In genomic region chr16:59108522-59108921, GRCm38 (mm10) we compare ENCODE assay signal across 8 mouse cellular contexts. TPM values are rescaled to one million over a fixed set of nuclear protein-coding genes. Genes with fewer than 3 reads are reported as not detected.
DNase-seq lines count a peak whose midpoint lies in the region.
"Had no signal": no experiment of that assay in that cellular context is flagged by ENCODE, and none has a peak within 500 bp of the region (broad histone marks: within the 10 kb centered on the region; RNA-seq: fewer than 3 reads in every experiment).

No protein-coding gene starts in this region.

- DNase-seq in adrenal gland, adult (ENCODE audit: inconsistent age in 2 of 2, low spot score in 1 of 2), result peak; percentile 24 to 66
- DNase-seq in adrenal gland, adult 8-10 months, result peak; percentile 19
- DNase-seq in adrenal gland, postnatal 14 days, result peak; percentile 19
- peak; percentile 10 for DNase-seq in brain, adult 2 months (ENCODE audit: low read depth, low spot score)
- DNase-seq in telencephalon, adult 2 months (ENCODE audit: low read depth, low spot score), result peak; percentile 2

RNA-seq across cellular contexts. Expression of gene Olfr193, which starts 3.2 kb away (rescaled TPM):
- not detected for total RNA-seq in adrenal gland, adult 8-10 months (2022)
- total RNA-seq in adrenal gland, postnatal 14 days (2021), result not detected in 2 replicates
- total RNA-seq: adrenal gland, postnatal 25 days; CH12.LX; common myeloid progenitor, adult 5-6 weeks had no signal

RNA-seq across cellular contexts. Expression of gene Olfr194, which starts 12.3 kb away (rescaled TPM):
- total RNA-seq in adrenal gland, adult 8-10 months (2022), result not detected
- total RNA-seq in adrenal gland, postnatal 14 days (2021), result not detected in 2 replicates
- total RNA-seq: adrenal gland, postnatal 25 days; CH12.LX; common myeloid progenitor, adult 5-6 weeks had no signal

RNA-seq across cellular contexts. Expression of gene Olfr191, which starts 18.9 kb away (rescaled TPM):
- not detected for total RNA-seq in adrenal gland, adult 8-10 months (2022)
- total RNA-seq in adrenal gland, postnatal 14 days (2021), result not detected in 2 replicates
- total RNA-seq: adrenal gland, postnatal 25 days; CH12.LX; common myeloid progenitor, adult 5-6 weeks had no signal

RNA-seq across cellular contexts. Expression of gene Olfr190, which starts 30.7 kb away (rescaled TPM):
- total RNA-seq in adrenal gland, adult 8-10 months (2022), result not detected
- not detected in 2 replicates for total RNA-seq in adrenal gland, postnatal 14 days (2021)
- total RNA-seq: adrenal gland, postnatal 25 days; CH12.LX; common myeloid progenitor, adult 5-6 weeks had no signal

RNA-seq across cellular contexts. Expression of gene Olfr195, which starts 38.3 kb away (rescaled TPM):
- total RNA-seq in adrenal gland, adult 8-10 months (2022), result not detected
- total RNA-seq in adrenal gland, postnatal 14 days (2021), result not detected in 2 replicates
- total RNA-seq: adrenal gland, postnatal 25 days; CH12.LX; common myeloid progenitor, adult 5-6 weeks had no signal

Comparison
In these comparisons a context has a peak if more than half of its experiments do, and no peak if none do; other contexts are left out.
1. Peak in every context shown above with its lines: DNase-seq.